Mouse (Mus musculus): ENCODE measurements at regions not wholly inside any gene's neighbourhood (a gene's known extent, or its start where the extent isn't known, plus 50 kb on each side); places are given as distances from the start of the nearest gene placed in this dataset.

GRCm38 (mm10) chr16:87285639-87286038 is 68.3 kb upstream of the N6amt1 start:
- TF ChIP-seq TCF12 (IDR thresholded peaks at IDR 0.05; ENCODE audit: insufficient read depth, poor library complexity, severe bottlenecking): no peak
- no peak for TF ChIP-seq CEBPB (IDR thresholded peaks at IDR 0.05; ENCODE audit: insufficient read depth, poor library complexity, severe bottlenecking)
- TF ChIP-seq POLR2A (IDR thresholded peaks at IDR 0.05; ENCODE audit: insufficient read length, low read depth): no peak
- TF ChIP-seq E2F4 (IDR thresholded peaks at IDR 0.05; ENCODE audit: insufficient read depth): no peak

All from myocyte (in vitro differentiated cells).